Mouse (Mus musculus) embryonic facial prominence, embryonic 15.5 days (tissue): ENCODE measurements around the gene Rab40c. TPM values are rescaled to one million over a fixed set of nuclear protein-coding genes. Genes with fewer than 3 reads are reported as not detected.

Source experiments
- ATAC-seq: fragments of 200-750 bp; cut with Nextera tagmentation; 2 replicates; pipeline ENCODE4 v1.8.0; 2017; ENCODE audit warnings: low read depth, moderate TSS enrichment; ENCODE audit not compliant: insufficient number of reproducible peaks, low FRiP score, low TSS enrichment
- H3K27ac ChIP-seq: fragments of 300-500 bp; sonication (generic); replicated peaks from 2 replicates; pipeline ENCODE4 v1.5.1; 2015; ENCODE audit warnings: mild to moderate bottlenecking, inconsistent platforms
- H3K27me3 ChIP-seq: fragments of 300-500 bp; sonication (generic); 2 replicates; pipeline ENCODE4 v1.6.1; 2015; ENCODE audit warnings: inconsistent platforms
- H3K36me3 ChIP-seq: fragments of 300-500 bp; sonication (generic); 2 replicates; pipeline ENCODE4 v1.6.1; 2015; ENCODE audit warnings: mild to moderate bottlenecking, inconsistent platforms
- H3K4me1 ChIP-seq: fragments of 300-500 bp; sonication (generic); 2 replicates; pipeline ENCODE4 v1.6.1; 2015; ENCODE audit warnings: inconsistent platforms
- H3K4me2 ChIP-seq: fragments of 300-500 bp; sonication (generic); replicated peaks from 2 replicates; pipeline ENCODE4 v1.6.1; 2015; ENCODE audit warnings: mild to moderate bottlenecking, inconsistent platforms
- H3K4me3 ChIP-seq: fragments of 300-500 bp; sonication (generic); replicated peaks from 2 replicates; pipeline ENCODE4 v1.5.1; 2015; ENCODE audit warnings: mild to moderate bottlenecking, inconsistent platforms
- H3K9ac ChIP-seq: fragments of 300-500 bp; sonication (generic); 2 replicates; pipeline ENCODE4 v1.6.1; 2015; ENCODE audit warnings: inconsistent platforms
- H3K9me3 ChIP-seq: fragments of 300-500 bp; sonication (generic); replicated peaks from 2 replicates; pipeline ENCODE4 v1.6.1; 2016; ENCODE audit warnings: inconsistent platforms
- WGBS: fragments of 180-500 bp; shearing (Covaris S2); methylation state at CpG from one replicate; pipeline ENCODE4 v1.1.7; 2015; 5-methylcytosine and 5-hydroxymethylcytosine counted together
- polyA plus RNA-seq: library from polyadenylated mRNA; unstranded; fragments of >200 nt; fragmentation: Nextera tagmentation; extraction: Ambion mirVana; gene quantifications from 2 replicates; pipeline ENCODE4 v1.2.1, GENCODE M21; 2015

Rab40c gene
- polyA plus RNA-seq, 1 experiment from 2014 or later, result 38.9 TPM

- peak; percentile 94 for ATAC-seq
- WGBS, result under 1% methylated on average over 77 of the region's 77 CpGs
- peaks cover 30% of the 10 kb centered on the region for H3K36me3 ChIP-seq
- H3K9me3 ChIP-seq, result no peaks in the 10 kb centered on the region
- no peaks in the 10 kb centered on the region for H3K27me3 ChIP-seq
- H3K4me2 ChIP-seq, result peak overlapping the region; percentile 93
- H3K4me3 ChIP-seq, result peak overlapping the region; percentile 86
- peak overlapping the region; percentile 97 for H3K27ac ChIP-seq
- H3K9ac ChIP-seq, result peak overlapping the region; percentile 87
- H3K4me1 ChIP-seq, result peaks cover 84% of the 10 kb centered on the region
Measured at GRCm38 (mm10) chr17:25832436-25833290, 86.9 kb downstream of the Rab40c start.

Other genes with a start within 250 kb of the Rab40c start
- gene Gng13, start 202.6 kb downstream of the Rab40c start, polyA plus RNA-seq, result 23.7 and 44.9 TPM in 2 replicates
- gene Chtf18, start 192.3 kb downstream of the Rab40c start, polyA plus RNA-seq, result 22.6 and 24.5 TPM in 2 replicates
- gene Rpusd1, start 192.1 kb downstream of the Rab40c start, polyA plus RNA-seq, result 25.1 and 26.0 TPM in 2 replicates
- 2.4 and 3.9 TPM in 2 replicates for gene Mslnl, start 183.7 kb downstream of the Rab40c start, polyA plus RNA-seq
- gene Msln, start 165.3 kb downstream of the Rab40c start, polyA plus RNA-seq, result 24.2 and 31.4 TPM in 2 replicates
- gene Narfl, start 146.0 kb downstream of the Rab40c start, polyA plus RNA-seq, result 26.9 and 27.1 TPM in 2 replicates
- 62.0 and 67.2 TPM in 2 replicates for gene Haghl, start 134.1 kb downstream of the Rab40c start, polyA plus RNA-seq
- gene Ccdc78, start 133.1 kb downstream of the Rab40c start, polyA plus RNA-seq, result 2.9 and 4.8 TPM in 2 replicates
- 95.7 and 99.3 TPM in 2 replicates for gene Fam173a, start 126.8 kb downstream of the Rab40c start, polyA plus RNA-seq
- gene AC134908.4, start 124.1 kb downstream of the Rab40c start, polyA plus RNA-seq, result not detected in 2 replicates
- 41.8 and 44.8 TPM in 2 replicates for gene Metrn, start 122.6 kb downstream of the Rab40c start, polyA plus RNA-seq
- gene Fbxl16, start 110.6 kb downstream of the Rab40c start, polyA plus RNA-seq, result 3.8 and 4.0 TPM in 2 replicates
- 24.7 and 27.1 TPM in 2 replicates for gene Wdr24, start 96.1 kb downstream of the Rab40c start, polyA plus RNA-seq
- 44.9 and 46.2 TPM in 2 replicates for gene Jmjd8, start 90.9 kb downstream of the Rab40c start, polyA plus RNA-seq
- gene Stub1, start 86.3 kb downstream of the Rab40c start, polyA plus RNA-seq, result 343 and 364 TPM in 2 replicates
- 2.7 and 3.2 TPM in 2 replicates for gene Rhbdl1, start 82.4 kb downstream of the Rab40c start, polyA plus RNA-seq
- 2.5 and 3.5 TPM in 2 replicates for gene Gm20683, start 78.0 kb downstream of the Rab40c start, polyA plus RNA-seq
- 24.5 and 25.8 TPM in 2 replicates for gene Rhot2, start 74.9 kb downstream of the Rab40c start, polyA plus RNA-seq
- 21.5 and 32.1 TPM in 2 replicates for gene Wdr90, start 58.2 kb downstream of the Rab40c start, polyA plus RNA-seq
- 13.4 and 15.7 TPM in 2 replicates for gene Mcrip2, start 51.0 kb downstream of the Rab40c start, polyA plus RNA-seq
- 49.6 and 51.8 TPM in 2 replicates for gene Mettl26, start 44.7 kb downstream of the Rab40c start, polyA plus RNA-seq
- 0.62 and 0.83 TPM in 2 replicates for gene Wfikkn1, start 38.9 kb downstream of the Rab40c start, polyA plus RNA-seq
- gene Pigq, start 25.2 kb upstream of the Rab40c start, polyA plus RNA-seq, result 51.1 and 58.4 TPM in 2 replicates
- 2.7 and 5.8 TPM in 2 replicates for gene Nhlrc4, start 25.2 kb upstream of the Rab40c start, polyA plus RNA-seq
- gene A930017K11Rik, start 32.8 kb upstream of the Rab40c start, polyA plus RNA-seq, result 0.24 and 0.28 TPM in 2 replicates
- 24.5 and 29.8 TPM in 2 replicates for gene Capn15, start 66.1 kb upstream of the Rab40c start, polyA plus RNA-seq
- gene Rab11fip3, start 149.8 kb upstream of the Rab40c start, polyA plus RNA-seq, result 18.3 and 19.6 TPM in 2 replicates
- 39.7 and 42.6 TPM in 2 replicates for gene Decr2, start 170.6 kb upstream of the Rab40c start, polyA plus RNA-seq
- gene Nme4, start 175.9 kb upstream of the Rab40c start, polyA plus RNA-seq, result 87.1 and 98.8 TPM in 2 replicates
- gene Tmem8, start 193.6 kb upstream of the Rab40c start, polyA plus RNA-seq, result 2.9 and 3.5 TPM in 2 replicates
- gene Mrpl28, start 203.8 kb upstream of the Rab40c start, polyA plus RNA-seq, result 190 and 191 TPM in 2 replicates
- gene Axin1, start 219.0 kb upstream of the Rab40c start, polyA plus RNA-seq, result 12.7 and 15.8 TPM in 2 replicates